Mouse (Mus musculus) heart, postnatal 0 days (tissue): ENCODE measurements around the gene Fpgs. TPM values are rescaled to one million over a fixed set of nuclear protein-coding genes. Genes with fewer than 3 reads are reported as not detected.

Experiments
- ATAC-seq: fragments of 200-750 bp; cut with Nextera tagmentation; 2 replicates; pipeline ENCODE4 v1.8.0; 2017; ENCODE audit warnings: low read depth, moderate number of reproducible peaks, moderate library complexity; ENCODE audit not compliant: insufficient read depth
- DNase-seq: peaks from one replicate; pipeline ENCODE4 v3.0.0-alpha.2; 2016; ENCODE audit warnings: low spot score
- H3K27ac ChIP-seq: fragments of 300-500 bp; sonication (generic); 2 replicates; pipeline ENCODE4 v1.5.1; 2014; ENCODE audit warnings: low read depth, mild to moderate bottlenecking
- H3K27me3 ChIP-seq: fragments of 300-500 bp; sonication (generic); 2 replicates; pipeline ENCODE4 v1.6.1; 2014; ENCODE audit warnings: low read length, mixed read lengths; ENCODE audit not compliant: control insufficient read depth, insufficient read depth
- H3K36me3 ChIP-seq: fragments of 300-500 bp; sonication (generic); replicated peaks from 2 replicates; pipeline ENCODE4 v1.6.1; 2014; ENCODE audit warnings: low read length, mixed read lengths; ENCODE audit not compliant: control insufficient read depth, insufficient read depth
- H3K4me1 ChIP-seq: fragments of 300-500 bp; sonication (generic); 2 replicates; pipeline ENCODE4 v1.6.1; 2014; ENCODE audit warnings: antibody characterized with exemption; ENCODE audit not compliant: control insufficient read depth, insufficient read depth
- H3K4me2 ChIP-seq: fragments of 300-500 bp; sonication (generic); 2 replicates; pipeline ENCODE4 v1.6.1; 2014; ENCODE audit warnings: low read depth, mild to moderate bottlenecking, low read length, moderate library complexity
- H3K4me3 ChIP-seq: fragments of 300-500 bp; sonication (generic); 2 replicates; pipeline ENCODE4 v1.5.1; 2014; ENCODE audit warnings: low read depth, low read length
- H3K9ac ChIP-seq: fragments of 300-500 bp; sonication (generic); replicated peaks from 2 replicates; pipeline ENCODE4 v1.6.1; 2014; ENCODE audit warnings: low read depth, low read length, mixed read lengths
- H3K9me3 ChIP-seq: fragments of 300-500 bp; sonication (generic); replicated peaks from 2 replicates; pipeline ENCODE4 v1.6.1; 2016; ENCODE audit warnings: low read length; ENCODE audit not compliant: control insufficient read depth
- CTCF ChIP-seq: IDR thresholded peaks from 2 replicates; pipeline ENCODE4 v1.5.1; 2016; ENCODE audit warnings: antibody characterized with exemption, control low read depth, low read depth
- EP300 ChIP-seq: IDR thresholded peaks from 2 replicates; pipeline ENCODE4 v1.6.1; 2016; ENCODE audit warnings: antibody characterized with exemption, low read depth
- WGBS: fragments of 180-500 bp; shearing (Covaris S2); extraction: QIAGEN DNeasy Blood & Tissue Kit; methylation state at CpG from one replicate; pipeline ENCODE4 v1.1.7; 2014; 5-methylcytosine and 5-hydroxymethylcytosine counted together
- polyA plus RNA-seq: library from polyadenylated mRNA; unstranded; fragments of >200 nt; fragmentation: Nextera tagmentation; extraction: Ambion mirVana; gene quantifications from 2 replicates; pipeline ENCODE4 v1.2.1, GENCODE M21; 2015
- total RNA-seq: library from RNA; depleted of rRNA; stranded (reverse); fragments of >200 nt; gene quantifications from 2 replicates; pipeline ENCODE4 v1.2.3, GENCODE M21; 2014; ENCODE audit warnings: low replicate concordance

Fpgs gene
- total and polyA plus RNA-seq, 2 experiments from 2014 or later = 10.9 to 13.6 TPM

DNA sequence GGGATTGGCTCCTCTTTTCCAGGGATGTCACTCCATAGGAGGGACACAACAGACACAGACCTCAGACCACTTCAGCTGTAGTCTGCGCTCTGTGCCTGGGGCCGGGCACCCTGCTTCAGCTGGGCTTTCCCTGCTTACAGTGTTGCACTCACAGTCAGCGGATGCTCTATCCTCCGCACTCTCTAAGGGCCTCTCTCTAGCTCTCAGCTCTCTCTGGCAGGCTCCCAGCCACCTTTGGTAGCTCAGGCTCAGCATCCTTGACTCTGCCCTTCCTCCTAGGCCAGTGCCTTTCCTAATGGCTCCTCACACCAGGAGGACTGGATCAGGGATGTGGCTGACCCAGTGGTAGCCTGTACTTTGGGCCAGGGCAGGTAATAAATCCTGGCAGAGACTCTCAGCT is 28.0 kb upstream of the Fpgs start:
- WGBS = 51% methylated on average over 4 of the region's 4 CpGs
- Histone ChIP-seq H3K9ac (no peak overlapping the region), H3K9me3 (no peaks in the 10 kb centered on the region), H3K4me2 (no peak overlapping the region), H3K4me1 (peaks cover 11% of the 10 kb centered on the region), H3K4me3 (no peak overlapping the region), H3K27me3 (no peaks in the 10 kb centered on the region), H3K36me3 (no peaks in the 10 kb centered on the region), H3K27ac (peak overlapping the region; percentile 87)
- no peak for DNase-seq
- TF ChIP-seq CTCF (no peak), EP300 (no peak)
- no peak for ATAC-seq

DNA sequence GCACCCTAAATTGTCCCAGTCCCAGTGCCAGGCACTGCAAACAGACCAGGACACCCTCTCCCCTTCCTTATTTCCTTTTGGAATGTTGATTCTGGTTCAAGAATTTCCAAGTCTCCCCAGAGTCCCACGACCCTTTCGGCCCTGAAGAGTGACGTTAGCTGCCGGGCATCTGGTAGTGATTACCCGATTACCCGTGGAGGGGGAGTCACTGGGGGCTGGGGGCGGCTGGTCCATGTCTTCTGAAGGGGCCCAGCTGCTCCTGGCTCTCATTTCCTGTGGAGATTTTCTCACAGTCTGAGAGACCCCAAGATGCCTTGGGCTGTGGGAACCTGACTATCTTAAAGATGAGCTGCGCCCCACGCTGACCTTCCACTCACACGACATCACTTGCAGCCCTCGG is 26.9 kb upstream of the Fpgs start:
- ATAC-seq (no peak), DNase-seq (no peak)
- Histone ChIP-seq H3K4me2 (peak overlapping the region; percentile 53), H3K27me3 (no peaks in the 10 kb centered on the region), H3K27ac (peak overlapping the region; percentile 87), H3K9me3 (no peaks in the 10 kb centered on the region), H3K9ac (0 out of 2 replicates have a peak overlapping the region, but pooled peaks have one; percentile 7), H3K36me3 (no peaks in the 10 kb centered on the region), H3K4me3 (0 out of 2 replicates have a peak overlapping the region, but pooled peaks have one; percentile 10), H3K4me1 (peaks cover 11% of the 10 kb centered on the region)
- no peak for TF ChIP-seq EP300
- no peak for TF ChIP-seq CTCF
- WGBS = 21% methylated on average over 11 of the region's 11 CpGs

- ATAC-seq = no peak
- TF ChIP-seq EP300 (no peak), CTCF (no peak)
- no peak for DNase-seq
- Histone ChIP-seq H3K4me3 (peak overlapping the region; percentile 10), H3K9me3 (no peaks in the 10 kb centered on the region), H3K4me1 (peaks cover 11% of the 10 kb centered on the region), H3K27ac (peak overlapping the region; percentile 87), H3K27me3 (no peaks in the 10 kb centered on the region), H3K9ac (0 out of 2 replicates have a peak overlapping the region, but pooled peaks have one; percentile 24), H3K36me3 (no peaks in the 10 kb centered on the region), H3K4me2 (peak overlapping the region; percentile 53)
- WGBS = 54% methylated on average over 4 of the region's 4 CpGs
These were observed 25.6 kb upstream of the Fpgs start for GRCm38 (mm10) chr2:32729547-32729946.

GRCm38 (mm10) chr2:32728463-32728862 is 24.5 kb upstream of the Fpgs start:
- peak; percentile 97 for TF ChIP-seq EP300
- no peak for TF ChIP-seq CTCF
- Histone ChIP-seq H3K27ac (peak overlapping the region; percentile 87), H3K4me1 (peaks cover 11% of the 10 kb centered on the region), H3K9ac (peak overlapping the region; percentile 43), H3K36me3 (no peaks in the 10 kb centered on the region), H3K9me3 (no peaks in the 10 kb centered on the region), H3K27me3 (no peaks in the 10 kb centered on the region), H3K4me3 (peak overlapping the region; percentile 51), H3K4me2 (peak overlapping the region; percentile 53)
- DNase-seq (no peak), ATAC-seq (peak; percentile 45)
- 41% methylated on average over 7 of the region's 7 CpGs for WGBS

DNA sequence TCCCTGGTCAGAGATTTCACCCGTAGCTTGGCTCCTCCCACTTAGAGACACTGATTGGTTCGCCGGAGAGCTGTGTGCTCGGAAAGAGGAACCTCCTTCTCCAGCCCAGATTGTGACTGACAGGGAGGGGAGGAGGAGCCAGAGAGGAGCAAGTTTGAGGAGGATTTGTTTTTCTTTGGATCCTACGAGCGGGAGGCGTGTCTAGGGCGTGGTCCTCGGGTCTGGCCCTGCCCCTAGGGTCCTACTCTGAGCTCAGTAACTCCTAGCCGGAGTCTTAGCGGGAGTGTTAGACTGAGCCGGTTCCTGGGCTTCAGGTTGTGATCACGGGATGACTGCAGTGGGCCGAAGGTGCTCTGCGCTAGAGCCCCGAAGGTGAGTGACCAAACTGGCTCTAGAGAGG is 23.5 kb upstream of the Fpgs start:
- Histone ChIP-seq H3K9me3 (no peaks in the 10 kb centered on the region), H3K4me3 (peak overlapping the region; percentile 51), H3K27ac (peak overlapping the region; percentile 87), H3K9ac (peak overlapping the region; percentile 43), H3K4me1 (peaks cover 11% of the 10 kb centered on the region), H3K27me3 (no peaks in the 10 kb centered on the region), H3K4me2 (peak overlapping the region; percentile 53), H3K36me3 (no peaks in the 10 kb centered on the region)
- DNase-seq (peak; percentile 98), ATAC-seq (peak; percentile 96)
- WGBS = under 1% methylated on average over 16 of the region's 16 CpGs
- TF ChIP-seq EP300 (no peak), CTCF (no peak)
